Mouse (Mus musculus) forebrain, postnatal 0 days (tissue): Measurements from ENCODE around the gene Gm826. TPM values are rescaled to one million over a fixed set of nuclear protein-coding genes. Genes with fewer than 3 reads are reported as not detected.

Source experiments
- ATAC-seq: fragments of 200-750 bp; cut with Nextera tagmentation; 2 replicates; pipeline ENCODE4 v1.8.0; 2017; ENCODE audit warnings: mild to moderate bottlenecking, moderate library complexity
- DNase-seq: peaks from one replicate; pipeline ENCODE4 v3.0.0-alpha.2; 2015
- H3K27ac ChIP-seq: fragments of 300-500 bp; sonication (generic); 2 replicates; pipeline ENCODE4 v1.5.1; 2014; ENCODE audit warnings: low read depth, mild to moderate bottlenecking, antibody characterized with exemption, low read length, moderate library complexity, mixed read lengths
- H3K27me3 ChIP-seq: fragments of 300-500 bp; sonication (generic); 2 replicates; pipeline ENCODE4 v1.6.1; 2014; ENCODE audit warnings: mild to moderate bottlenecking, low read length, mixed read lengths; ENCODE audit not compliant: insufficient read depth
- H3K36me3 ChIP-seq: fragments of 300-500 bp; sonication (generic); 2 replicates; pipeline ENCODE4 v1.6.1; 2014; ENCODE audit warnings: mild to moderate bottlenecking, moderate library complexity; ENCODE audit not compliant: insufficient read depth
- H3K4me1 ChIP-seq: fragments of 300-500 bp; sonication (generic); 2 replicates; pipeline ENCODE4 v1.6.1; 2014; ENCODE audit warnings: antibody characterized with exemption; ENCODE audit not compliant: insufficient read depth
- H3K4me2 ChIP-seq: fragments of 300-500 bp; sonication (generic); 2 replicates; pipeline ENCODE4 v1.6.1; 2014; ENCODE audit warnings: low read depth, mild to moderate bottlenecking, moderate library complexity
- H3K4me3 ChIP-seq: fragments of 300-500 bp; sonication (generic); 2 replicates; pipeline ENCODE4 v1.5.1; 2014; ENCODE audit warnings: low read depth, low read length, mixed read lengths
- H3K9ac ChIP-seq: fragments of 300-500 bp; sonication (generic); 2 replicates; pipeline ENCODE4 v1.6.1; 2014; ENCODE audit warnings: mild to moderate bottlenecking
- H3K9me3 ChIP-seq: fragments of 300-500 bp; sonication (generic); 2 replicates; pipeline ENCODE4 v1.6.1; 2016; ENCODE audit warnings: low read length
- CTCF ChIP-seq: sonication (generic); IDR thresholded peaks from 2 replicates; pipeline ENCODE4 v1.5.1; 2016; ENCODE audit warnings: antibody characterized with exemption, control low read depth, low read depth
- WGBS: fragments of 180-500 bp; shearing (Covaris S2); extraction: QIAGEN DNeasy Blood & Tissue Kit; methylation state at CpG from one replicate; pipeline ENCODE4 v1.1.7; 2014; 5-methylcytosine and 5-hydroxymethylcytosine counted together
- polyA plus RNA-seq: library from polyadenylated mRNA; unstranded; fragments of >200 nt; fragmentation: Nextera tagmentation; extraction: Ambion mirVana; gene quantifications from 2 replicates; pipeline ENCODE4 v1.2.1, GENCODE M21; 2015
- total RNA-seq: library from RNA; depleted of rRNA; stranded (reverse); fragments of >200 nt; gene quantifications from 2 replicates; pipeline ENCODE4 v1.2.3, GENCODE M21; 2014

Gm826 gene
- total and polyA plus RNA-seq, 2 experiments from 2014 or later, result 0.19 TPM; not detected in 1

DNA sequence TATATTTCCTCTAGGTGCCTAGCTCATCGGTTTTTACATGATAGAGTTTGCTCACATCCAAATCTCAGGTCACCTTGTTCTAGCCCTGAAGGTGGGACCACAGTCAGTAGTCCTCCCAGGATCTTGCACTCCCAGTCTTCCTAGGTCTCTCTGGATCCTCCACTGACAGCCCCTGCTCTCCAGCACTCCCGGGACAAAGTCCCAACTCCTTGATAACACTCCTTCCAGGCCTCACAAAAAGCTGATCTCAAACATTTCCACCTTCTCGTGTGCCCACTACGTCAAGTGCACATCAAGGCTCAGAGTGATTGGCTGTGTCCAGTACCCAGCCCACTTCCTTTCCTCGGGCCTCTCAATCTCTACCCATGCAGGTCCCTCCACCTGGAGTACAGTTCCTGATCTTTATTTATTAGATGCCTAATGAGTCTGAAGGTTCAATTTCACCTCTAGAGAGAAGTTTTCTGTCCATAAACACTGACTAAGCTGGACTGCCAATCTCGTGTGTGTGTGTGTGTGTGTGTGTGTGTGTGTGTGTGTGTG, 8.8 kb downstream of the Gm826 start:
- 86% methylated on average over 6 of the region's 6 CpGs for WGBS
- no peaks in the 10 kb centered on the region; the same call in 1 of the 2 replicates for H3K4me1 ChIP-seq
- no peaks in the 10 kb centered on the region for H3K27me3 ChIP-seq
- no peak for TF ChIP-seq CTCF
- no peak overlapping the region for H3K4me3 ChIP-seq
- ATAC-seq, result no peak
- no peak overlapping the region for H3K4me2 ChIP-seq
- H3K36me3 ChIP-seq, result no peaks in the 10 kb centered on the region
- DNase-seq, result no peak
- H3K9me3 ChIP-seq, result no peaks in the 10 kb centered on the region
- no peak overlapping the region for H3K9ac ChIP-seq
- no peak overlapping the region for H3K27ac ChIP-seq

DNA sequence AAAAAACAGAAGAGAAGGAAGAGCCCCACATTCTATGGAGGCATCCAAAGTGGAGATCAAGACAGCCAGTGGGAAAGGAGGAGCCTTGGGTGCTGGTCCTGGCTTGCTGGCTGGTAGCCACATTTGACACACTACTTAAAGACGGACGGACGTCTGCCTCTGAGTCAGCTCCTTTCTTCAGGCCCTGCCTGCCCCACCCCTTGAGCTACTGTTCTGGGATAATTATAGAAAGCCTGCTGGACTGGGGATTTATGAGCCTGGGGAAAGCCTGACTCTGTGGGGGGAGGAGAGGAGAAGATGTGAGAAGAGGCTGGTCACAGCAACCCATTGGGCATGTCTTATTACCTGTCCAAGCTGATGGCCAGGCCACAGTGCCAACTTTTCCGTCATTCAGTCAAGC, 12.1 kb downstream of the Gm826 start:
- no peak for TF ChIP-seq CTCF
- Histone ChIP-seq H3K4me2 (no peak overlapping the region), H3K4me3 (no peak overlapping the region), H3K9ac (no peak overlapping the region), H3K36me3 (no peaks in the 10 kb centered on the region), H3K4me1 (no peaks in the 10 kb centered on the region), H3K27me3 (no peaks in the 10 kb centered on the region), H3K27ac (no peak overlapping the region), H3K9me3 (no peaks in the 10 kb centered on the region)
- 33% methylated on average over 4 of the region's 4 CpGs for WGBS
- DNase-seq, result no peak
- ATAC-seq, result no peak

DNA sequence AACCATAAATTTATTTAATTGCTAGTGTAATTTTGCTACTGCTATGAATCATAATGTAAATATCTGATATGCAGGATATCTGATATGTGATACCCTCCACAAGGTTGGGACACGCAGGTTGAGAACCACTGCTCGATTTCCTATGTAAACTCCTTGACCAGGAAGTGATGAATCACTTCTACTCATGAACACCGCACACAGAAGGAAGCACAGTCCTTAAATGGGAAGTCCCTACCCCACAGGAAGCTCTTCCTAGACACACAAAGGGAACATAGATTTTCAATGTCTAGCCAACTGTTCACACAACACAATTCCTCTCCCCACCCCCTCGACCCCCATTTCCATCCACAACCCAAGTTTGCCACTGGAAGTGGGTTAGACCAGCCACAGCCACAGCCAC, 15.7 kb downstream of the Gm826 start:
- no peak for DNase-seq
- Histone ChIP-seq H3K4me2 (no peak overlapping the region), H3K27ac (no peak overlapping the region), H3K4me3 (no peak overlapping the region), H3K9ac (no peak overlapping the region), H3K27me3 (no peaks in the 10 kb centered on the region), H3K9me3 (no peaks in the 10 kb centered on the region), H3K4me1 (no peaks in the 10 kb centered on the region), H3K36me3 (no peaks in the 10 kb centered on the region)
- TF ChIP-seq CTCF, result no peak
- WGBS, result 86% methylated on average over 4 of the region's 4 CpGs
- no peak for ATAC-seq

DNA sequence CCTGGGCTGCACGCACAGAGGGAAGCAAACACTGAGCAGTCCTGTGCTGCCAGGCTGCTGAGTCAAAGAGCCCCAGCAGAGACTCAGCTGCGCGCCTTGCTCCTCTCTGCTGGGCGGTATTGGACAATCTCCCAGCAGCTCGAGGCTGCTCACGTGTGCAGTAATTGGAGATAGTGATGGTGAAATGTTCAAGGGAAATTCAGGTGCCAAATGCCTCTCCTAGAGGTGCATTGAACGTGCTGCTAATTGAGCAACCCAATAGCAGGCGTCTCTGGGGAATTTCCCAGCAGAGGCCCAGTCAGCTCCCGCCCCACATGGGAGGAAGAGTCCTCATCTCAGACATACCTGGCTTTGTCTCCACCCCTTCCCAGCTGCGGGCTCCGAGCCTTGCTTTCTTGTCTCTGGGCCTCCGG, 20.4 kb downstream of the Gm826 start:
- ATAC-seq (no peak; the same call in 1 of the 2 replicates), DNase-seq (no peak)
- no peak for TF ChIP-seq CTCF
- Histone ChIP-seq H3K4me1 (no peaks in the 10 kb centered on the region), H3K27me3 (no peaks in the 10 kb centered on the region), H3K36me3 (no peaks in the 10 kb centered on the region), H3K4me3 (no peak overlapping the region), H3K9me3 (no peaks in the 10 kb centered on the region), H3K9ac (no peak overlapping the region), H3K27ac (no peak overlapping the region), H3K4me2 (no peak overlapping the region)
- WGBS, result 27% methylated on average over 12 of the region's 12 CpGs

DNA sequence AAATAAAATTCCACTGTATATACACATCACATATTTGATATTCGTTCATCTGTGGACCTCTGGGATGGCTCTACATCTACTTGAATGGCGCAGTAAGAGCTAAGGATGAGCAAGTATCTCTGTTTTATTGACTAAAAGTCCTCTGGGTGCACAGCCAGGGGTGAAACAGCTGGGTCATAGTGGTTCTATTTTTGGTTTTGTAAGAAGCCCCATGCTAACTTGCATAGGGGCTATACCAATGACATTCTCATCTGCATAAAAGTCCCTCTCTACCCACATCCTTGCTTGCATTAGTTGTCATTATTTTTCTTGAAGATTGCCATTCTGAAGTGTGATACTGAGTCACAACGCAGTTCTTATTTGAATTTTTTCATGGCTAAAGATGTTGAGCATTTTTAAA, 28.9 kb downstream of the Gm826 start:
- H3K4me2 ChIP-seq, result no peak overlapping the region
- no peaks in the 10 kb centered on the region for H3K36me3 ChIP-seq
- ATAC-seq, result no peak
- H3K4me3 ChIP-seq, result no peak overlapping the region
- WGBS, result 89% methylated on average over 3 of the region's 3 CpGs
- no peaks in the 10 kb centered on the region for H3K4me1 ChIP-seq
- no peak overlapping the region for H3K27ac ChIP-seq
- no peaks in the 10 kb centered on the region; the same call in 1 of the 2 replicates for H3K27me3 ChIP-seq
- no peaks in the 10 kb centered on the region for H3K9me3 ChIP-seq
- no peak for DNase-seq
- no peak for TF ChIP-seq CTCF
- H3K9ac ChIP-seq, result no peak overlapping the region

DNA sequence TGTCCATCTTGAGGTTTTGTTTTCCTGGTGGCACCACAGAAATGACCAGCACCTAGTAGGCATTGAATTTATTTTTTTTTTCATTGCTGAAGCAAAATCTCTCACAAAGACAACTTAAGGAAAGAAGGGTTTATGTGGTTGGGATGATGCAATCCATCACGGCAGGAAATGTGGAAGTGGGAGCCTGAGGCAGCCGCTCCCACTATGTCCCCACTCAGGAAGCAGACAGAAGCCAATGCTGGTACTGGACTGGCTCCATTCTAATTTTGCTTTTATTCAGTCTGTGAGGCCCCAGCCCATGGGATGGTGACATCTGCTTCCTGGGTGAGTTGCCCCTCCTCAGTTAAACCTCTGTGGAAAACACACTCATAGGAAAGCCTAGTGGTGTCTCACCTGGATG, 30.0 kb downstream of the Gm826 start:
- H3K27ac ChIP-seq, result no peak overlapping the region
- no peaks in the 10 kb centered on the region for H3K36me3 ChIP-seq
- ATAC-seq (no peak), DNase-seq (no peak)
- no peak overlapping the region for H3K9ac ChIP-seq
- no peak for TF ChIP-seq CTCF
- H3K4me2 ChIP-seq, result no peak overlapping the region
- H3K9me3 ChIP-seq, result no peaks in the 10 kb centered on the region
- H3K4me1 ChIP-seq, result no peaks in the 10 kb centered on the region
- no peaks in the 10 kb centered on the region; the same call in 1 of the 2 replicates for H3K27me3 ChIP-seq
- no peak overlapping the region for H3K4me3 ChIP-seq
- 86% methylated on average over 2 of the region's 2 CpGs for WGBS

DNA sequence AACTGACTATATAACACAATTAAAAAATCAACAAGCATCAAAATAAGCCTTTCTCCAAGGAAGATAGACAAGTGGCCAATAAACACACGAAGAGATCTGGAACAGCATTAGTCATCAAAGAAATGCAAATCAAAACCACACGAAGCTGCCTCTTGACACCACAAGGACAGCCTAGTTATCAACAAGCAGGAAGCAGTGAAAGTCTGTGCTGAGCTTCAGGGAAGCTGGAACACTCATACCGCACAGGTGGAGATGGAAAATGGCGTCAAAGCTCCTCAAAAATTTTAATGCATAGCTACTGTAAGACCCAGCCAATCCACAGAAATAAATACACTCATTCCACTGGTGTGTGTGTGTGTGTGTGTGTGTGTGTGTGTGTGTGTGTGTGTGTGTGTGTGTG, 31.9 kb downstream of the Gm826 start:
- Histone ChIP-seq H3K36me3 (no peaks in the 10 kb centered on the region), H3K4me3 (no peak overlapping the region), H3K9me3 (no peaks in the 10 kb centered on the region), H3K4me2 (no peak overlapping the region), H3K27me3 (no peaks in the 10 kb centered on the region), H3K27ac (no peak overlapping the region), H3K9ac (no peak overlapping the region), H3K4me1 (no peaks in the 10 kb centered on the region)
- TF ChIP-seq CTCF, result no peak
- no peak for ATAC-seq
- WGBS, result 61% methylated on average over 4 of the region's 4 CpGs
- no peak for DNase-seq

DNA sequence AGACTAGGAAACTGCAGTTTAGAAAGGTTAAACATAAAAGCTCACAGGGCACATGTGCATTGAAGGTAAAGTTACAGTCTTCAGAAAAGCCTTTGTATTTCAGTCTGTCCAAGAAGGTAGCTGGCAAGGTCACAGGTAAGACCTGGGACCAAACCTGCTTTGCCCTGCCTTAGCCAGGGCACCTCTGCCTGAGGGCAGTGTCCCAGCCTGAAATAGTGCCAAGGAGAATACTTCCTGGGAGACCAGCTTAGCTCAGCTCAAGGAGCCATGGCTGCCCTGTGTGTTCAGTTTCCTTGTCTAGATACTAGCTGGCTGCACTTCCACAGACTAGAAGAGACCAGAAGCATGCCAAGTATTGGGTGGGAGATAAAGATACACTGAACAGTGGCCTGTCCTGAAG, 35.4 kb downstream of the Gm826 start:
- TF ChIP-seq CTCF, result no peak
- ATAC-seq, result no peak
- Histone ChIP-seq H3K4me3 (no peak overlapping the region), H3K9ac (no peak overlapping the region), H3K4me1 (no peaks in the 10 kb centered on the region), H3K27me3 (no peaks in the 10 kb centered on the region), H3K4me2 (no peak overlapping the region), H3K27ac (no peak overlapping the region), H3K9me3 (no peaks in the 10 kb centered on the region), H3K36me3 (no peaks in the 10 kb centered on the region)
- no peak for DNase-seq
